Mouse (Mus musculus): ENCODE data around the gene Tmem222. TPM values are rescaled to one million over a fixed set of nuclear protein-coding genes. Genes with fewer than 3 reads are reported as not detected.

Gene Tmem222
- polyA plus RNA-seq, 1 experiment from 2014 or later: 55.5 TPM

- 8% methylated on average over 16 of the region's 16 CpGs for WGBS
- ATAC-seq (replicated peaks; ENCODE audit: extremely low read depth, insufficient read depth, low FRiP score): peak; percentile 46
Measured at GRCm38 (mm10) chr4:133240490-133240921, 37.1 kb downstream of the Tmem222 start, which contains the start of gene Map3k6. Gene Map3k6, plus strand, starts transcription at chr4:133240818.

GRCm38 (mm10) chr4:133237911-133238310, 39.7 kb downstream of the Tmem222 start:
- 34% methylated on average over 4 of the region's 4 CpGs for WGBS
- no peak for ATAC-seq (replicated peaks; ENCODE audit: extremely low read depth, insufficient read depth, low FRiP score)

More at GRCm38 (mm10) chr4:133240490-133240921, 37.1 kb downstream of the Tmem222 start, which contains the start of gene Map3k6:
- H3K4me2 ChIP-seq (ENCODE audit: low read depth, low read length): peak within 1 kb of the TSS; percentile 74
- H3K27me3 ChIP-seq (ENCODE audit: control insufficient read depth, insufficient read depth, low read length): peaks cover 11% of the 10 kb centered on the region; the same call in 1 of the 2 replicates
- H3K27ac ChIP-seq (ENCODE audit: low read length): peak within 1 kb of the TSS; percentile 82
- H3K36me3 ChIP-seq (ENCODE audit: control insufficient read depth, insufficient read depth): no peaks in the 10 kb centered on the region
- H3K9ac ChIP-seq (ENCODE audit: low read length): peak within 1 kb of the TSS; percentile 68
- H3K4me1 ChIP-seq (ENCODE audit: control insufficient read depth, insufficient read depth, low read length): peaks cover 13% of the 10 kb centered on the region
- H3K4me3 ChIP-seq (ENCODE audit: low read length): peak within 1 kb of the TSS; percentile 54
- H3K9me3 ChIP-seq (replicated peaks; ENCODE audit: control insufficient read depth, low read length): no peaks in the 10 kb centered on the region

GRCm38 (mm10) chr4:133235415-133235814, 42.2 kb downstream of the Tmem222 start:
- Histone ChIP-seq H3K9me3 (replicated peaks; ENCODE audit: control insufficient read depth, low read length) (no peaks in the 10 kb centered on the region; the same call in 1 of the 2 replicates), H3K4me1 (ENCODE audit: control insufficient read depth, insufficient read depth, low read length) (peaks cover 2% of the 10 kb centered on the region), H3K27ac (ENCODE audit: low read length) (no peak overlapping the region), H3K4me2 (ENCODE audit: low read depth, low read length) (no peak overlapping the region), H3K27me3 (ENCODE audit: control insufficient read depth, insufficient read depth, low read length) (no peaks in the 10 kb centered on the region; the same call in 1 of the 2 replicates), H3K9ac (ENCODE audit: low read length) (no peak overlapping the region), H3K36me3 (ENCODE audit: control insufficient read depth, insufficient read depth) (no peaks in the 10 kb centered on the region), H3K4me3 (ENCODE audit: low read length) (no peak overlapping the region)
- WGBS: 72% methylated on average over 5 of the region's 5 CpGs
- ATAC-seq (replicated peaks; ENCODE audit: extremely low read depth, insufficient read depth, low FRiP score): no peak

More at GRCm38 (mm10) chr4:133237911-133238310, 39.7 kb downstream of the Tmem222 start:
- no peak overlapping the region for H3K27ac ChIP-seq (ENCODE audit: low read length)
- H3K4me2 ChIP-seq (ENCODE audit: low read depth, low read length): no peak overlapping the region
- H3K4me3 ChIP-seq (ENCODE audit: low read length): no peak overlapping the region
- peaks cover 11% of the 10 kb centered on the region for H3K4me1 ChIP-seq (ENCODE audit: control insufficient read depth, insufficient read depth, low read length)
- H3K9ac ChIP-seq (ENCODE audit: low read length): no peak overlapping the region
- H3K9me3 ChIP-seq (replicated peaks; ENCODE audit: control insufficient read depth, low read length): no peaks in the 10 kb centered on the region
- H3K36me3 ChIP-seq (ENCODE audit: control insufficient read depth, insufficient read depth): no peaks in the 10 kb centered on the region
- H3K27me3 ChIP-seq (ENCODE audit: control insufficient read depth, insufficient read depth, low read length): peaks cover 10% of the 10 kb centered on the region; the same call in 1 of the 2 replicates

- H3K9ac ChIP-seq (ENCODE audit: low read length): no peak overlapping the region
- no peak overlapping the region for H3K27ac ChIP-seq (ENCODE audit: low read length)
- H3K27me3 ChIP-seq (ENCODE audit: control insufficient read depth, insufficient read depth, low read length): no peaks in the 10 kb centered on the region; the same call in 1 of the 2 replicates
- H3K9me3 ChIP-seq (replicated peaks; ENCODE audit: control insufficient read depth, low read length): no peaks in the 10 kb centered on the region; the same call in 1 of the 2 replicates
- no peak overlapping the region for H3K4me2 ChIP-seq (ENCODE audit: low read depth, low read length)
- 47% methylated on average over 5 of the region's 5 CpGs for WGBS
- H3K36me3 ChIP-seq (ENCODE audit: control insufficient read depth, insufficient read depth): no peaks in the 10 kb centered on the region
- no peak overlapping the region for H3K4me3 ChIP-seq (ENCODE audit: low read length)
- ATAC-seq (replicated peaks; ENCODE audit: extremely low read depth, insufficient read depth, low FRiP score): no peak
- no peaks in the 10 kb centered on the region for H3K4me1 ChIP-seq (ENCODE audit: control insufficient read depth, insufficient read depth, low read length)
Measured at GRCm38 (mm10) chr4:133234771-133235170, 42.8 kb downstream of the Tmem222 start.

- no peak overlapping the region for H3K27ac ChIP-seq (ENCODE audit: low read length)
- no peaks in the 10 kb centered on the region; the same call in 1 of the 2 replicates for H3K9me3 ChIP-seq (replicated peaks; ENCODE audit: control insufficient read depth, low read length)
- no peaks in the 10 kb centered on the region; the same call in 1 of the 2 replicates for H3K27me3 ChIP-seq (ENCODE audit: control insufficient read depth, insufficient read depth, low read length)
- no peaks in the 10 kb centered on the region for H3K4me1 ChIP-seq (ENCODE audit: control insufficient read depth, insufficient read depth, low read length)
- no peak overlapping the region for H3K4me2 ChIP-seq (ENCODE audit: low read depth, low read length)
- H3K9ac ChIP-seq (ENCODE audit: low read length): no peak overlapping the region
- 27% methylated on average over 10 of the region's 10 CpGs for WGBS
- no peak for ATAC-seq (replicated peaks; ENCODE audit: extremely low read depth, insufficient read depth, low FRiP score)
- no peaks in the 10 kb centered on the region for H3K36me3 ChIP-seq (ENCODE audit: control insufficient read depth, insufficient read depth)
- no peak overlapping the region for H3K4me3 ChIP-seq (ENCODE audit: low read length)
Measured at GRCm38 (mm10) chr4:133233285-133233976, 44.2 kb downstream of the Tmem222 start.

- WGBS: 74% methylated on average over 8 of the region's 8 CpGs
- Histone ChIP-seq H3K36me3 (ENCODE audit: control insufficient read depth, insufficient read depth) (no peaks in the 10 kb centered on the region), H3K9me3 (replicated peaks; ENCODE audit: control insufficient read depth, low read length) (no peaks in the 10 kb centered on the region; the same call in 1 of the 2 replicates), H3K27ac (ENCODE audit: low read length) (no peak overlapping the region), H3K27me3 (ENCODE audit: control insufficient read depth, insufficient read depth, low read length) (no peaks in the 10 kb centered on the region; the same call in 1 of the 2 replicates), H3K4me3 (ENCODE audit: low read length) (no peak overlapping the region), H3K4me1 (ENCODE audit: control insufficient read depth, insufficient read depth, low read length) (no peaks in the 10 kb centered on the region), H3K4me2 (ENCODE audit: low read depth, low read length) (no peak overlapping the region), H3K9ac (ENCODE audit: low read length) (no peak overlapping the region)
- no peak for ATAC-seq (replicated peaks; ENCODE audit: extremely low read depth, insufficient read depth, low FRiP score)
Measured at GRCm38 (mm10) chr4:133229582-133229981, 48.0 kb downstream of the Tmem222 start.

GRCm38 (mm10) chr4:133227636-133228035, 50.0 kb downstream of the Tmem222 start:
- H3K4me2 ChIP-seq (ENCODE audit: low read depth, low read length): no peak overlapping the region
- H3K9me3 ChIP-seq (replicated peaks; ENCODE audit: control insufficient read depth, low read length): no peaks in the 10 kb centered on the region; the same call in 1 of the 2 replicates
- H3K36me3 ChIP-seq (ENCODE audit: control insufficient read depth, insufficient read depth): no peaks in the 10 kb centered on the region
- H3K27ac ChIP-seq (ENCODE audit: low read length): no peak overlapping the region
- H3K4me1 ChIP-seq (ENCODE audit: control insufficient read depth, insufficient read depth, low read length): no peaks in the 10 kb centered on the region
- no peak for ATAC-seq (replicated peaks; ENCODE audit: extremely low read depth, insufficient read depth, low FRiP score)
- no peaks in the 10 kb centered on the region; the same call in 1 of the 2 replicates for H3K27me3 ChIP-seq (ENCODE audit: control insufficient read depth, insufficient read depth, low read length)
- WGBS: 66% methylated on average over 8 of the region's 8 CpGs
- H3K9ac ChIP-seq (ENCODE audit: low read length): no peak overlapping the region
- no peak overlapping the region for H3K4me3 ChIP-seq (ENCODE audit: low read length)

- Histone ChIP-seq H3K4me2 (ENCODE audit: low read depth, low read length) (no peak overlapping the region), H3K27me3 (ENCODE audit: control insufficient read depth, insufficient read depth, low read length) (peaks cover 11% of the 10 kb centered on the region), H3K27ac (ENCODE audit: low read length) (no peak overlapping the region), H3K9me3 (replicated peaks; ENCODE audit: control insufficient read depth, low read length) (no peaks in the 10 kb centered on the region), H3K36me3 (ENCODE audit: control insufficient read depth, insufficient read depth) (no peaks in the 10 kb centered on the region), H3K9ac (ENCODE audit: low read length) (no peak overlapping the region), H3K4me1 (ENCODE audit: control insufficient read depth, insufficient read depth, low read length) (no peaks in the 10 kb centered on the region), H3K4me3 (ENCODE audit: low read length) (no peak overlapping the region)
- ATAC-seq (replicated peaks; ENCODE audit: extremely low read depth, insufficient read depth, low FRiP score): no peak
- 51% methylated on average over 10 of the region's 10 CpGs for WGBS
Measured at GRCm38 (mm10) chr4:133226073-133226472, 51.5 kb downstream of the Tmem222 start.

GRCm38 (mm10) chr4:133223875-133224274, 53.7 kb downstream of the Tmem222 start:
- H3K27ac ChIP-seq (ENCODE audit: low read length): no peak overlapping the region

More at GRCm38 (mm10) chr4:133223875-133224274, 53.7 kb downstream of the Tmem222 start:
- peaks cover 24% of the 10 kb centered on the region for H3K27me3 ChIP-seq (ENCODE audit: control insufficient read depth, insufficient read depth, low read length)
- H3K9ac ChIP-seq (ENCODE audit: low read length): no peak overlapping the region
- 72% methylated on average over 5 of the region's 5 CpGs for WGBS
- no peak overlapping the region for H3K4me3 ChIP-seq (ENCODE audit: low read length)
- ATAC-seq (replicated peaks; ENCODE audit: extremely low read depth, insufficient read depth, low FRiP score): no peak
- H3K9me3 ChIP-seq (replicated peaks; ENCODE audit: control insufficient read depth, low read length): no peaks in the 10 kb centered on the region
- peaks cover 3% of the 10 kb centered on the region for H3K4me1 ChIP-seq (ENCODE audit: control insufficient read depth, insufficient read depth, low read length)
- no peak overlapping the region for H3K4me2 ChIP-seq (ENCODE audit: low read depth, low read length)
- no peaks in the 10 kb centered on the region for H3K36me3 ChIP-seq (ENCODE audit: control insufficient read depth, insufficient read depth)

Measured in heart, embryonic 16.5 days (tissue).